ENCODE assay signal across 11 mouse cellular contexts in the genomic region with DNA sequence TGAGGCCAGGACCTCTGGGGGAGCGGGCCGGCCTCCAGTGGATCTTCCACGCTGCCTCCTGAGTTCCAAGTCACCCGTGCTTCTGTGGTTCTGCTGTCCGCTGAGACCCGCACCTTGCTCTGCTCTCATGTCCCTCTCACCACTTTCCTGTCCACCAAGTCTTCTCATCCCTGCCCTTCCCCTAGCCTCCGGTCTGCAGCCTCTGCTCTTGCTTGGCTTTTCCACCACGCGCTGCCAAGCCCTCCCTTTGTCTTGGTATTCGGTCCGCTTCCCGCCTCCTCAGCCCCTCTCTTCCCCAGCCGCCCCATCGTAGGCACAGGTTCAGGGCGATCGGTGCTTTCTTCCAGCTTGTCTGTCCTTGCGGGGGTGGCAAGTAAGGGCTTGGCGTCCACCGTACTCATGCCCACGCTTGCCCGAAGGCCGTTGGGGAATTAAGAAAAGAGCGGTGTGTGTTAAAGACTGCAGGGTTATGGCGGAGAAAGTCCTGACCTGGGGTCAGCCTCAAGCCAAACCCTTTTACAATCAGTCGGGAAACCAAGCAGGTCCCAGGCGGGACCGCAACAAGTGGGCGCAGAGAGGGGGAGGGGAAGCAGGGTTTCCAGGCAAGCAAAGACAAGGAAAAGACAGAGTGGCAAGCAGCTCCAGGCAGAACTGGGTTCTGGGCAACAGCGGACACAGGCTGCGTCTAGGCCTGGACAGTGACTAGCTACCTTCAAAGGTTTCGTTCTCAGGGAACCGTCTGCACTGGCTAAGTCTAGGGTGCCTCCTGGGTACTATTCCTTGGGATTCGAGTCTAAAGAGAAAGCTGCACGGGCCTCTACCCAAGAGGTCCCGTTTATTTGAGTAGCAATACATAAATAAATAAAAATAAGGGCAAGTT. TPM values are rescaled to one million over a fixed set of nuclear protein-coding genes. Genes with fewer than 3 reads are reported as not detected.
A peak's percentile ranks its signal among the peaks of the same experiment; 100 is the strongest.
DNase-seq lines count a peak whose midpoint lies in the region; ATAC-seq lines count a peak whose summit lies in the region.
"Had no signal": no experiment of that assay in that cellular context is flagged by ENCODE, and none has a peak within 500 bp of the region (broad histone marks: within the 10 kb centered on the region; RNA-seq: fewer than 3 reads in every experiment).

No protein-coding gene starts in this region.

- under 1% methylated on average over 35 of the region's 35 CpGs for WGBS in embryonic facial prominence, embryonic 10.5 days
- 2% methylated on average over 35 of the region's 35 CpGs for WGBS in hindbrain, embryonic 14.5 days

- H3K9me3 ChIP-seq in embryonic facial prominence, embryonic 10.5 days, result no peaks in the 10 kb centered on the region
- H3K9me3 ChIP-seq in hindbrain, embryonic 14.5 days (ENCODE audit: control insufficient read depth, low read length), result no peaks in the 10 kb centered on the region

- H3K9ac ChIP-seq in hindbrain, embryonic 14.5 days, result peak overlapping the region; percentile 22

- peaks cover 100% of the 10 kb centered on the region for H3K27me3 ChIP-seq in embryonic facial prominence, embryonic 10.5 days (replicated peaks; ENCODE audit: low read depth, poor library complexity, severe bottlenecking)
- H3K27me3 ChIP-seq in hindbrain, embryonic 14.5 days (ENCODE audit: control insufficient read depth, insufficient read depth, low read length), result peaks cover 79% of the 10 kb centered on the region

- H3K4me2 ChIP-seq in hindbrain, embryonic 14.5 days (replicated peaks), result peak overlapping the region; percentile 54

- peak; percentile 28 to 46 for DNase-seq in layer of hippocampus, postnatal 10 days (ENCODE audit: low spot score in 2 of 2)
- DNase-seq in layer of hippocampus, postnatal 14 days (ENCODE audit: low spot score in 2 of 2), result no peak
- DNase-seq in embryonic facial prominence, embryonic 10.5 days (ENCODE audit: low spot score), result peak; percentile 65
- peak; percentile 52 for DNase-seq in hindbrain, embryonic 14.5 days (ENCODE audit: low spot score)
- peak; percentile 78 for DNase-seq in neural tube, embryonic 10.5 days (ENCODE audit: extremely low spot score, low spot score)
- no peak for DNase-seq in urinary bladder, postnatal 36 days (ENCODE audit: low spot score in 2 of 2)
- DNase-seq in gastrocnemius, postnatal 25 days, result no peak
- DNase-seq in testis, postnatal 10 days (ENCODE audit: low spot score), result no peak
- DNase-seq: heart, postnatal 36 days; lung, postnatal 10 days had no signal

- peak; percentile 26; the same call in 1 of the 2 replicates for ATAC-seq in hindbrain, embryonic 14.5 days (ENCODE audit: low FRiP score)

- peaks cover 42% of the 10 kb centered on the region for H3K4me1 ChIP-seq in embryonic facial prominence, embryonic 10.5 days
- H3K4me1 ChIP-seq in hindbrain, embryonic 14.5 days (replicated peaks; ENCODE audit: control insufficient read depth, insufficient read depth, low read length), result no peaks in the 10 kb centered on the region; the same call in 1 of the 2 replicates

- H3K4me3 ChIP-seq in embryonic facial prominence, embryonic 10.5 days, result peak overlapping the region; percentile 61
- peak overlapping the region; percentile 44 for H3K4me3 ChIP-seq in hindbrain, embryonic 14.5 days (replicated peaks; ENCODE audit: low read length)

- H3K27ac ChIP-seq in embryonic facial prominence, embryonic 10.5 days (replicated peaks), result peak overlapping the region; percentile 83
- H3K27ac ChIP-seq in hindbrain, embryonic 14.5 days, result peak overlapping the region; percentile 75

- H3K36me3 ChIP-seq in embryonic facial prominence, embryonic 10.5 days (replicated peaks), result no peaks in the 10 kb centered on the region; the same call in 1 of the 2 replicates
- H3K36me3 ChIP-seq in hindbrain, embryonic 14.5 days (replicated peaks; ENCODE audit: control insufficient read depth, insufficient read depth), result no peaks in the 10 kb centered on the region

RNA-seq across cellular contexts. Expression of a gene that starts 6.5 kb away (rescaled TPM):
- total RNA-seq in layer of hippocampus, postnatal 10 days (2021), result 10 to 100 TPM; 11.6 to 12.1 TPM
- 10 to 100 TPM; 11.0 to 12.7 TPM for total RNA-seq in layer of hippocampus, postnatal 14 days (2021)
- polyA plus RNA-seq in embryonic facial prominence, embryonic 10.5 days (2016; fragmentation: Nextera tagmentation; extraction: Ambion mirVana), result 1.0 and 1.1 TPM in 2 replicates
- polyA plus RNA-seq in hindbrain, embryonic 14.5 days (2014; fragmentation: Nextera tagmentation; extraction: Ambion mirVana), result 1.9 and 2.5 TPM in 2 replicates
- total RNA-seq in gastrocnemius, postnatal 25 days (2021), result not detected
- total RNA-seq: CH12.LX; heart, postnatal 36 days had no signal

Comparison
In these comparisons a context has a peak if more than half of its experiments do, and no peak if none do; other contexts are left out.
1. DNase-seq: peak in layer of hippocampus, postnatal 10 days (2 of 2), embryonic facial prominence, embryonic 10.5 days (single experiment), hindbrain, embryonic 14.5 days (single experiment) and neural tube, embryonic 10.5 days (single experiment); none in layer of hippocampus, postnatal 14 days (0 of 2), urinary bladder, postnatal 36 days (0 of 2), gastrocnemius, postnatal 25 days (single experiment) and testis, postnatal 10 days (single experiment).
2. RNA of a gene that starts 6.5 kb away (total RNA-seq): 11.0 to 12.7 TPM in layer of hippocampus, postnatal 14 days and 11.6 to 12.1 TPM in layer of hippocampus, postnatal 10 days; not detected in gastrocnemius, postnatal 25 days; every median in the first group is over 10 times any median in the second.